Mouse (Mus musculus) heart, postnatal 4 days (tissue): ENCODE data around the gene Tgfa. TPM values are rescaled to one million over a fixed set of nuclear protein-coding genes. Genes with fewer than 3 reads are reported as not detected.
A peak's percentile ranks its signal among the peaks of the same experiment; 100 is the strongest.

Source experiments
- DNase-seq: peaks from one replicate; pipeline ENCODE4 v3.0.0; 2021
- total RNA-seq, 2 experiments: library from RNA; stranded (reverse); gene quantifications; 2 replicates each; pipeline ENCODE4 v1.2.3; 2021

The Tgfa gene
- total RNA-seq, 2 experiments from 2014 or later, result 3.5 to 4.6 TPM

- DNase-seq, result no peak
Observed at GRCm38 (mm10) chr6:86188741-86189480, 6.1 kb upstream of the Tgfa start.

- no peak for DNase-seq
Observed at GRCm38 (mm10) chr6:86190622-86191021, 4.4 kb upstream of the Tgfa start.

- no peak for DNase-seq
Observed at GRCm38 (mm10) chr6:86192978-86193377, 2.0 kb upstream of the Tgfa start.

- DNase-seq, result peak; percentile 63
Observed at GRCm38 (mm10) chr6:86193879-86194278, 1.1 kb upstream of the Tgfa start.

GRCm38 (mm10) chr6:86196034-86196433 is 1.0 kb downstream of the Tgfa start:
- DNase-seq, result no peak

GRCm38 (mm10) chr6:86197150-86197862 is 2.3 kb downstream of the Tgfa start:
- DNase-seq, result no peak

- DNase-seq, result peak; percentile 14
Observed at GRCm38 (mm10) chr6:86200934-86201333, 5.9 kb downstream of the Tgfa start.

GRCm38 (mm10) chr6:86203101-86203500 is 8.1 kb downstream of the Tgfa start:
- DNase-seq, result no peak

GRCm38 (mm10) chr6:86206014-86206413 is 11.0 kb downstream of the Tgfa start:
- DNase-seq, result no peak

- no peak for DNase-seq
Observed at GRCm38 (mm10) chr6:86206985-86207384, 12.0 kb downstream of the Tgfa start.

GRCm38 (mm10) chr6:86209133-86210016 is 14.4 kb downstream of the Tgfa start:
- DNase-seq, result no peak

GRCm38 (mm10) chr6:86210017-86210408 is 15.0 kb downstream of the Tgfa start:
- no peak for DNase-seq

- DNase-seq, result no peak
Observed at GRCm38 (mm10) chr6:86210619-86211018, 15.6 kb downstream of the Tgfa start.

GRCm38 (mm10) chr6:86211081-86211763 is 16.2 kb downstream of the Tgfa start:
- DNase-seq, result no peak

- DNase-seq, result no peak
Observed at GRCm38 (mm10) chr6:86212871-86213640, 18.0 kb downstream of the Tgfa start.

GRCm38 (mm10) chr6:86218066-86218465 is 23.0 kb downstream of the Tgfa start:
- DNase-seq, result no peak

GRCm38 (mm10) chr6:86218739-86219138 is 23.7 kb downstream of the Tgfa start:
- DNase-seq, result no peak

- peak; percentile 42 for DNase-seq
Observed at GRCm38 (mm10) chr6:86219494-86219893, 24.5 kb downstream of the Tgfa start.

- DNase-seq, result no peak
Observed at GRCm38 (mm10) chr6:86220171-86220570, 25.1 kb downstream of the Tgfa start.

- DNase-seq, result no peak
Observed at GRCm38 (mm10) chr6:86222381-86222780, 27.4 kb downstream of the Tgfa start.

- DNase-seq, result no peak
Observed at GRCm38 (mm10) chr6:86225604-86226003, 30.6 kb downstream of the Tgfa start.

GRCm38 (mm10) chr6:86232367-86232766 is 37.3 kb downstream of the Tgfa start:
- no peak for DNase-seq
